Mouse (Mus musculus) brain, embryonic 14.5 days (tissue): ENCODE measurements around the gene Rbms2.

Source experiments
- CTCF ChIP-seq: fragments of 200-500 bp; IDR thresholded peaks from 2 replicates; pipeline ENCODE4 v1.5.1; 2012; ENCODE audit warnings: inconsistent platforms, mild to moderate bottlenecking, moderate library complexity, borderline replicate concordance; ENCODE audit not compliant: insufficient read depth, insufficient read length; ENCODE audit errors: extremely low read depth
- POLR2A ChIP-seq: fragments of 200-500 bp; IDR thresholded peaks from 2 replicates; pipeline ENCODE4 v1.6.1; 2012; ENCODE audit warnings: mild to moderate bottlenecking, inconsistent platforms, borderline replicate concordance; ENCODE audit not compliant: poor library complexity, insufficient read depth, insufficient read length, severe bottlenecking; ENCODE audit errors: extremely low read depth

DNA sequence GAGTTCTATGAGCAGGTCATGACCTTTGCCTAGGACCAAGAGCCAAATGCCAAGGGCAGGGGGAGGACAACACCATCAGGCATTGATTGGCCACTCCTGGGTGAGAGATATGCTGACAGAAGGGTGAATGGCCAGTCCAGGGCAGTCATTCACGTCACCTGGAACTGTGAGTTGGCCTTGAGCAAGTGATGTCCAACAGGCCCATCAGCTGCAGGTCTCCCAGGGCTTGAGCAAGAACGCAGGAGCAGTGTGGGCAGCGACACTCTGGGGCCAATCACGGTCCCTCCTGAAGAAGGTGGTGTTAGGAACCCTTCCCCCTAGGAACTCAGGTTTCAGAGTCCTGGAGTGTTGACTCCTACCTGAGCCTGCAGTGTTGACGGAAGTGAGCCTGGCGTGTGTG lies 21.8 kb upstream of the Rbms2 start:
- TF ChIP-seq POLR2A, result no peak
- TF ChIP-seq CTCF, result no peak
